Mouse (Mus musculus): ENCODE results near the gene Tex33. TPM values are rescaled to one million over a fixed set of nuclear protein-coding genes. Genes with fewer than 3 reads are reported as not detected.

Tex33 gene
- polyA plus RNA-seq, 1 experiment from 2014 or later, result not detected

DNA sequence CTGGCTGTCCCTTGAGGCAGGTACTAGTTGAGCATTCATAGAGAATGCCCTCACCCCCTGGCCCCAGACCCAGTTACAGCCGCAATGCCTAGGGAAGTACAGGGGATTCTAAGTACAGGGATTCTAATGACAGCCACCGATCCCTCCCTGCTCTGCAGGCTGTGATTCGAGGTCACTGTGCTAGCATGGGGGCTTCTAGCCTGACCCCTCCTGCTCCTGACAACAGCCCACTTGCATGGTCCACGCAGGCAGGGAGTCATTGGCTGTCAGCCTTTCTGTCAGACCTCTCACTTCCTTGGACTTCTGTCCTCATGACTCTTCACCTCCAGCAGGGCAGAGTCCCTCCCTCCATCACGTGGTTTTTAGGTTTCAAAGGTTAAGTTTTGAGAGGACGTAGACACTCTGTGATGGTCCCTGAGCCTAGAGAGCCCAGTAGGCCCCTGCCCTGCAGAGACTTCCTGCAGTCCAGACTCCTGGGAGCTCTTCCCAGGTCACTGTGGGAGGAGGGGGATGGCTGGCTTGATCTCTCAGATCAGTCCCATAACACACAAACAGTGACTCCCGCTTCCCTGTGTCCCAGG is 35.9 kb upstream of the Tex33 start:
- peak overlapping the region; percentile 23 for H3K27ac ChIP-seq
- H3K9ac ChIP-seq, result no peak overlapping the region
- H3K4me2 ChIP-seq, result no peak overlapping the region
- no peak overlapping the region for H3K4me3 ChIP-seq (replicated peaks)
- 52% methylated on average over 7 of the region's 7 CpGs for WGBS (ENCODE audit: insufficient replicate concordance)
- ATAC-seq (ENCODE audit: low read depth) (peak; percentile 19; the same call in 1 of the 2 replicates), DNase-seq (no peak)
- H3K27me3 ChIP-seq, result peaks cover 60% of the 10 kb centered on the region
- H3K4me1 ChIP-seq (replicated peaks), result peaks cover 20% of the 10 kb centered on the region
- no peaks in the 10 kb centered on the region for H3K36me3 ChIP-seq
- H3K9me3 ChIP-seq (replicated peaks), result no peaks in the 10 kb centered on the region

DNA sequence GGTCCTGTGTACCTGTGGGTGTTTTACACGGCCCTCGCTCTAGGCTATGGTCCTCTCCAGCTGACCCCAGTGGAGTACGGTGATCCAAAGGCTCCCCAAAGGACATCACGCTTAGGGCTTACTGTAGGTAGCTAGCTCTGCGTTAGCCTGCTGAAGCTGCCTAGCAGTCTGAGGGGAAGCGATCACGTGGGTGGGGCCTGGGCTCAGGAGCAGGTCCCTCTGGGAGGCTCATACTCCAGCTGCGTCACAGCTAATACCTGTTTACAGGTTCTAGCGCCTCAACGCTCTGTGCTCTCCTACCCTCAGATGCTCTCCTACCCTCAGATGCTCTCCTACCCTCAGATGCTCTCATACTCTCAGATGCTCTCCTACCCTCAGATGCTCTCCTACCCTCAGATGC is 35.2 kb upstream of the Tex33 start:
- H3K4me3 ChIP-seq (replicated peaks), result no peak overlapping the region
- H3K9me3 ChIP-seq (replicated peaks), result no peaks in the 10 kb centered on the region
- peaks cover 57% of the 10 kb centered on the region for H3K27me3 ChIP-seq
- H3K9ac ChIP-seq, result no peak overlapping the region
- ATAC-seq (ENCODE audit: low read depth), result no peak
- peaks cover 17% of the 10 kb centered on the region for H3K4me1 ChIP-seq (replicated peaks)
- no peak overlapping the region for H3K27ac ChIP-seq
- no peak for DNase-seq
- 81% methylated on average over 10 of the region's 10 CpGs for WGBS (ENCODE audit: insufficient replicate concordance)
- H3K4me2 ChIP-seq, result no peak overlapping the region
- H3K36me3 ChIP-seq, result no peaks in the 10 kb centered on the region

DNA sequence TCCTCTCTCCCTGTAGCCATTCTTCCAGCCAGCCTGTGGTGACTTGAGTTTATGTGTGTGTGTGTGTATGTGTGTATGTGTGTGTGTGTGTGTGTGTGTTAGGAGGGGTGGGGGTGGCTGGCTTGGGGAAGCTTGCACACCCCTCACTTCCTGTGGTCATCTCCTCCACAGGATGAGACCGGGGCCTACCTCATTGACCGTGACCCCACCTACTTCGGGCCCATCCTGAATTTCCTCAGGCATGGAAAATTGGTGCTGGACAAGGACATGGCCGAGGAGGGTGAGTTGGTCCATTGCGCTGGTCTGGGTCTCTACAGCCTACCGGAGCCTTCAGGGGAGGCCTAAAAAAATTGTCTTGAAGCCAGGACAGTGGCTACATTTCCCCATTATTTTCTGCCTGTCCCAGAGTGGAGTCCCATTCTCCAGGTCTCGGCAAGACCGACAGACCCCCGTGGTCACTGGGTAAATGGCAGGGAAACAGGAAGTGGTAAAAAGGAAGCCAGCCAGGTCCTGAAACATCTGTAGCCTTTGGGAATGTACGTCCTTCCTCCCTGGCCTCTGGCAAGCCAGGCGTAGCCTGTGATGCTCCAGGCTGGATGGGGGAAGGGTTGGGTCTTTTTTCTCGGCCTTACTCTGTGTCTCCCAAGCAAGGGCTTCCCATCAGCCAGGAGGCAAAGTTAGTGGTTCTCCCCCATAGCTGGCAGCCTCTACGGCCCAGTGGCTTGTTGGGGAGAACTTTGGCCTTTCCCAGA is 34.3 kb upstream of the Tex33 start:
- Histone ChIP-seq H3K27me3 (peaks cover 57% of the 10 kb centered on the region), H3K36me3 (no peaks in the 10 kb centered on the region), H3K4me2 (peak overlapping the region; percentile 59; the same call in 1 of the 2 replicates), H3K27ac (peak overlapping the region; percentile 4), H3K9me3 (replicated peaks) (no peaks in the 10 kb centered on the region), H3K4me3 (replicated peaks) (no peak overlapping the region), H3K4me1 (replicated peaks) (peaks cover 15% of the 10 kb centered on the region), H3K9ac (no peak overlapping the region)
- ATAC-seq (ENCODE audit: low read depth), result no peak
- no peak for DNase-seq
- 45% methylated on average over 13 of the region's 13 CpGs for WGBS (ENCODE audit: insufficient replicate concordance)

DNA sequence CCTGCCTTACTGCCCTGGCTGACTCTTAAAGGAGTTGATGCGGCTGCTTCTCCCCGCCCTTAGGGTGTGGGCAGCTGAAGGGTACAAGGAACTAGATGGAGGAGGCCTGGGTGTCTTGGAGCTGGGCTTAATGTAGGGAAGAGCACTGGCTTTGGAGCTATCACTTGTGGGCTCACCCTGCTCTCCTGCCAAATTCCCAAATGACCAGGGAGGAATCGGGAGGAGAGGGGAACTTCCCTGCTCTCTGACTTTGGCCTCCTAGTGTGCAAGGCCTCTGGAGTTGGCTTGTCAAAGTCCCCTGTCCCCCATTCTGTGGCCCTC is 33.4 kb upstream of the Tex33 start:
- WGBS (ENCODE audit: insufficient replicate concordance), result 31% methylated on average over 3 of the region's 3 CpGs
- H3K27ac ChIP-seq, result no peak overlapping the region
- peaks cover 17% of the 10 kb centered on the region for H3K4me1 ChIP-seq (replicated peaks)
- peak overlapping the region; percentile 49 for H3K4me3 ChIP-seq (replicated peaks)
- no peaks in the 10 kb centered on the region for H3K9me3 ChIP-seq (replicated peaks)
- H3K4me2 ChIP-seq, result peak overlapping the region; percentile 59
- no peaks in the 10 kb centered on the region for H3K36me3 ChIP-seq
- H3K27me3 ChIP-seq, result peaks cover 64% of the 10 kb centered on the region
- ATAC-seq (ENCODE audit: low read depth) (no peak), DNase-seq (no peak)
- H3K9ac ChIP-seq, result peak overlapping the region; percentile 39

DNA sequence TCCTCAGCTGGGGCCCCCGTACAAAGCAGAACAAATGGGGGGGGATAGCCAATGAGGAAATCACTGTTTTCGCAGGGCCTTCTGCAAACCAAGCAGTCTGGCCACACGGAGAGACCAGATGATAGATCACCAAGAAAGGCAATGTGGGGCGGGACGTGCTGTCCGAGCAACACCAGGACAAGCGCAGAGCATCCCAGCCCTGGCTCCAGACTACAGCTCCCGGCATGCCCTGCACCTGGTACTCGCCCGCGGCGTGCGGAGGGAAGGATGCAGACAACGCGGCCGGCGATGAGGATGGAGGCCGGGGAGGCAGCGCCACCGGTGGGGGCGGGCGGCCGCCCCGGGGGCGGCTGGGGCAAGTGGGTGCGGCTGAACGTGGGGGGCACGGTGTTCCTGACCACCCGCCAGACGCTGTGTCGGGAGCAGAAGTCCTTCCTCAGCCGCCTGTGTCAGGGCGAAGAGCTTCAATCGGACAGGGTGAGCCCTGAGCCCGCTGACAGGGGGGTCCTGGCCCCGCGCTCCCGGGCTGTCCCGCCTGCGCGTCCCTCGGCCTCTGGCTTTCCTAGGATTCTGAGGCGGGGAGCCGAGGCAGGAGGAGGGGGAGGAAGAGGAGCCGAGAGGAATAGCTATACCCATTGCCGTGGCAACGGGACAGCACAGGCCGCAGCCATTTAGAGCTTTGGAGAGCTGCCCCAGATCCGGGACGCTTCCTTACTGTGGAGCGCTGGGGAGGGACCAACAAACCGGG is 32.9 kb upstream of the Tex33 start, which contains the start of gene Kctd17:
Kctd17 (plus strand) TSS at position 174 of the 748 bp plus-strand sequence.
- peaks cover 67% of the 10 kb centered on the region for H3K27me3 ChIP-seq
- ATAC-seq (ENCODE audit: low read depth), result peak; percentile 29

DNA sequence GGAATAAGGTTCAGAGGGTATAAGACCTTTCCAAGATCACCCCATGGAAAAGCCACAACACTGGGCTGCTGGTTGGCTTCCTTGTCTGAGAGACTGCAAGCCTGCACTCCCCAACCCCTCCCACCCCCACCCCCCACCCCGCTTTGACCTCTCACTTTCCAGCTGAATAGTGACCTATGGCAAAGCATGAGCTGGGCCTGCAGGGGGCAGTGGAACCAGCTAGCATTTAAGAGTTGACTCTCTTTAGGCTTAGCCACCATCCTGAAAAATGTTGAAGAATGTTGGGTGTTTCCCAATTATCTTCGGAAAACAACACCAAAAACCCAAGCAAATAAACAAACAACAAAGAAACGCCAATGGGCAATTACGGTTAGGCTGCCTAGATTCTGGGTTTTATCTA is 29.5 kb upstream of the Tex33 start:
- Histone ChIP-seq H3K27ac (no peak overlapping the region), H3K9me3 (replicated peaks) (no peaks in the 10 kb centered on the region), H3K4me3 (replicated peaks) (no peak overlapping the region), H3K27me3 (peaks cover 92% of the 10 kb centered on the region), H3K36me3 (no peaks in the 10 kb centered on the region), H3K9ac (no peak overlapping the region), H3K4me2 (no peak overlapping the region), H3K4me1 (replicated peaks) (peaks cover 12% of the 10 kb centered on the region)
- ATAC-seq (ENCODE audit: low read depth) (no peak), DNase-seq (no peak)
- 53% methylated on average over 4 of the region's 4 CpGs for WGBS (ENCODE audit: insufficient replicate concordance)

More for the DNA sequence above, 32.9 kb upstream of the Tex33 start, which contains the start of gene Kctd17:
- Histone ChIP-seq H3K9me3 (replicated peaks) (no peaks in the 10 kb centered on the region), H3K4me2 (peak within 1 kb of the TSS; percentile 59), H3K27ac (no peak within 1 kb of the TSS), H3K4me3 (replicated peaks) (peak within 1 kb of the TSS; percentile 49), H3K9ac (peak within 1 kb of the TSS; percentile 39), H3K4me1 (replicated peaks) (peaks cover 17% of the 10 kb centered on the region), H3K36me3 (no peaks in the 10 kb centered on the region)
- 4% methylated on average over 45 of the region's 52 CpGs for WGBS (ENCODE audit: insufficient replicate concordance)
- DNase-seq, result no peak

DNA sequence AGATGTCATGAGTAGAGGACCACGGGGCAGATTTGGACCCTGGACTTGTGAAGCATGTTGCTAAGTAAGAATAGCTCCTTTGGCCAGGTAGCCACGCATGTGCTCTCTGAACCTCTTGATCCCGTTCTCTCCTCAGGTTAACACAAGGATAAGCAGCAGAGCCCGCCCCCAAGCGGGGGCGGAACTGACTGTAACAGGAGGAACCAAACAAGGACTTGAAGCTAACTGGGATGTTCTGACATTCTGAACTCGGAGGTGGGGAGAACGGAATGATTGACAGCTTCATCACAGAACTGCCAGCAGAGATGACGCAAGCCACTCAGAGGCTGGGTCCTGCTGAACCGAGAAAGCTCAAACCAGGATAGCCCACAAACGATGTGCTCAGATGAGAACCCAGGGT is 28.8 kb upstream of the Tex33 start:
- Histone ChIP-seq H3K4me2 (no peak overlapping the region), H3K9me3 (replicated peaks) (no peaks in the 10 kb centered on the region), H3K9ac (no peak overlapping the region), H3K27me3 (peaks cover 90% of the 10 kb centered on the region), H3K4me1 (replicated peaks) (peaks cover 12% of the 10 kb centered on the region), H3K27ac (no peak overlapping the region), H3K36me3 (no peaks in the 10 kb centered on the region), H3K4me3 (replicated peaks) (no peak overlapping the region)
- WGBS (ENCODE audit: insufficient replicate concordance), result 13% methylated on average over 11 of the region's 11 CpGs
- peak; percentile 16; the same call in 1 of the 2 replicates for ATAC-seq (ENCODE audit: low read depth)
- no peak for DNase-seq

DNA sequence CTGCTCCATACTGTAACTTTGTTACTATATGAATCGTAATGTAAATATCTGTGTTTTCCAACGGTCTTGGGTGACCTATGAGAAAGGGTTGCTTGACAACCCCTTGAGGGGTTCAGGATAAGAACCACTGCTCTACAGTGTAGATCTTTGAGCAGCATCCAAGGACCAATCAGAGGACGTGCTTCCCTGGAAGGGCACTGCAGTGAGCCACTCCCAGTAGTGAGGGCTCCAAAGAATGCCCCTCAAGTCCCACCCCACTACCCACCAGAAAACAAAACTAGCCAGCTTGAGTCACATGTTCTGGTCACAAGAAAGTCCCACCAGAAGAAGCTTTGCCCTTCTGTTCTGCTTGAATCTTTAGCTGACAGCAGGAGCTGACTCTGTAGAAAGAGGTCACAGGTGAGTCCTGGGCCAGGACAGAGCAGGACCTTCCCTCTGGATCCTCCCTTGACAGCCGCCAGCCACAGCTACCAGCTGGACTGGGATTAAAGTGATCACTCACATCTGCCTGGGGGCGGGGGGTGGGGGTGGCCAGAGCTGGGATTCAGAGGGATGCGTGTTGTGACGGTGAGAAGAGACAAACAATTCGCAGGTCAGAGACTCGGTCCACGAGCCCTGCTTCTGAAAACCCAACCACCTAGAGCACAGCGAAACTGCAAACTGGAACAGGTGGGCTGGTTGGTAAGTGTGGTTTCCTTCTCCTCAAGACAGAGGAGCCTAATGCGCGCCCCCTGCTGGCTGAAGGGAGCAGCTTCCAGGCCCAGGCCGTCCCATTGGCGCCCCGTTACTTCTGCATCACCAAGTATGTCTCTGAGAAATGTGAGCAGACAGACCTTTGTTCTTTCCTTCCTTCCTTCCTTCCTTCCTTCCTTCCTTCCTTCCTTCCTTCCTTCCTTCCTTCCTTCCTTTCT is 26.6 kb upstream of the Tex33 start:
- Histone ChIP-seq H3K36me3 (no peaks in the 10 kb centered on the region), H3K4me1 (replicated peaks) (peaks cover 27% of the 10 kb centered on the region), H3K27ac (no peak overlapping the region), H3K4me2 (peak overlapping the region; percentile 33), H3K9me3 (replicated peaks) (no peaks in the 10 kb centered on the region), H3K4me3 (replicated peaks) (no peak overlapping the region), H3K9ac (0 out of 2 replicates have a peak overlapping the region, but pooled peaks have one; percentile 36), H3K27me3 (peaks cover 75% of the 10 kb centered on the region)
- WGBS (ENCODE audit: insufficient replicate concordance), result 15% methylated on average over 16 of the region's 16 CpGs
- ATAC-seq (ENCODE audit: low read depth) (peak; percentile 66), DNase-seq (peak; percentile 75)

DNA sequence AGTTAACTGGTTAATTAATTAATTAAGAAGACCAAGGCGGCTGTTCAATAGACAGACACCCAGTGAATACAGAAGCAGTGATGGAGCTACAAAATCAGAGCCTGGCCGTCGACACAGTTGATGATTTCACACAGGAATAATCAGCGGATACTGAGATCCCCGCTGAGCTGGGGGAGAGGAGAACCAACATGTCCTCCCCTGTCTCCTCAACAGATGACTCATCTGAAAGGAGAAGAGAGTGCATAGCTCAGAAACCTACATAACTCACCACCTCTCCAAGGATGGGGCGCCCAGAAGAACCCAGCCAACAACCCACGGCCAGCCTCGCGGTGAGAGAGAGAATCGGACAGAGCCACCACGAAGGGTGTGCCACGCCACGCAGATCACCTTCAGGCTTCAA is 24.7 kb upstream of the Tex33 start:
- 56% methylated on average over 13 of the region's 13 CpGs for WGBS (ENCODE audit: insufficient replicate concordance)
- H3K27me3 ChIP-seq, result peaks cover 59% of the 10 kb centered on the region
- H3K4me2 ChIP-seq, result no peak overlapping the region
- no peaks in the 10 kb centered on the region for H3K9me3 ChIP-seq (replicated peaks)
- peaks cover 46% of the 10 kb centered on the region for H3K4me1 ChIP-seq (replicated peaks)
- no peaks in the 10 kb centered on the region for H3K36me3 ChIP-seq
- H3K4me3 ChIP-seq (replicated peaks), result no peak overlapping the region
- no peak for ATAC-seq (ENCODE audit: low read depth)
- H3K9ac ChIP-seq, result no peak overlapping the region; the same call in 1 of the 2 replicates
- no peak overlapping the region for H3K27ac ChIP-seq
- DNase-seq, result no peak

DNA sequence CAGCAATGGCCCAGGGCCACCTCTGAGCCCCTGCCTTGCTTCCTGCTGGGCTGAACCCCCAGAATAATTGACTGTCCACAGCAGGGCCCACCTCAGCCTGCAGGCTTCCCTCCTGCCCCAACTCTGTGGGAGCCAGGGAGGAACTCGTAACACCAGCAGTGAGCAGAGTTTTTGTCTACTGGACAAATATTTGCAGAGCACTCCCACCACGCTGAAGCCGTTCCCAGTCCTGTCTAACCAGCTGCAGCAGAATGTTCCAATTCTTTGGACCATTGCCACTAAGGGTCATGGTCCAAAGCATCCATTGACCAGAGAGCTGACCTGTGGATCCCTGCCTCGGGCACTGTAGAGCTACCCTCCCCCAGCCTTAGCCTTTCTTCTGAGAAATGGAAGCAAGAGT is 21.2 kb upstream of the Tex33 start:
- Histone ChIP-seq H3K4me3 (replicated peaks) (no peak overlapping the region), H3K4me1 (replicated peaks) (peaks cover 69% of the 10 kb centered on the region), H3K4me2 (no peak overlapping the region), H3K9me3 (replicated peaks) (no peaks in the 10 kb centered on the region), H3K27me3 (peaks cover 28% of the 10 kb centered on the region), H3K27ac (peak overlapping the region; percentile 99), H3K9ac (peak overlapping the region; percentile 39; the same call in 1 of the 2 replicates), H3K36me3 (peaks cover 25% of the 10 kb centered on the region)
- WGBS (ENCODE audit: insufficient replicate concordance), result 54% methylated on average over 4 of the region's 4 CpGs
- ATAC-seq (ENCODE audit: low read depth) (no peak), DNase-seq (no peak)

Measured in liver, embryonic 13.5 days (tissue).